Mouse (Mus musculus) ES-Bruce4 (cell line): ENCODE results near the gene Fbn1. TPM values are rescaled to one million over a fixed set of nuclear protein-coding genes. Genes with fewer than 3 reads are reported as not detected.
"Not testable (repeated sequence)": the region's sequence is repeated elsewhere in the genome, so short reads cannot be mapped to it uniquely, and the experiment has no call there.

Experiments used
- H3K27ac ChIP-seq: 2 replicates; pipeline ENCODE4 v1.5.1; 2012; ENCODE audit warnings: low read length, inconsistent platforms; ENCODE audit not compliant: insufficient read depth
- H3K27me3 ChIP-seq: 2 replicates; pipeline ENCODE4 v1.6.1; 2012; ENCODE audit warnings: mild to moderate bottlenecking, low read length, inconsistent platforms; ENCODE audit not compliant: control insufficient read depth, poor library complexity, insufficient read depth, severe bottlenecking
- H3K36me3 ChIP-seq: 2 replicates; pipeline ENCODE4 v1.6.1; 2012; ENCODE audit warnings: inconsistent platforms, mild to moderate bottlenecking, low read length, moderate library complexity; ENCODE audit not compliant: control insufficient read depth, poor library complexity, insufficient read depth, severe bottlenecking
- H3K4me1 ChIP-seq: one replicate; pipeline ENCODE4 v1.8.1; 2011; ENCODE audit warnings: low read length; ENCODE audit not compliant: control insufficient read depth, insufficient read depth
- H3K4me3 ChIP-seq: 2 replicates; pipeline ENCODE4 v1.5.1; 2011; ENCODE audit warnings: low read depth, mild to moderate bottlenecking, low read length
- H3K9ac ChIP-seq: 2 replicates; pipeline ENCODE4 v1.6.1; 2012; ENCODE audit warnings: low read depth, mild to moderate bottlenecking, inconsistent platforms; ENCODE audit not compliant: poor library complexity, severe bottlenecking
- H3K9me3 ChIP-seq: replicated peaks from 2 replicates; pipeline ENCODE4 v1.6.1; 2012; ENCODE audit warnings: mild to moderate bottlenecking, low read length, inconsistent platforms; ENCODE audit not compliant: control insufficient read depth, poor library complexity, insufficient read depth, severe bottlenecking
- CTCF ChIP-seq: IDR thresholded peaks from one replicate; pipeline ENCODE4 v1.8.1; 2011; ENCODE audit warnings: low read depth, low read length
- EP300 ChIP-seq: IDR thresholded peaks from 2 replicates; pipeline ENCODE4 v1.6.1; 2011; ENCODE audit warnings: low read depth, low read length; ENCODE audit not compliant: insufficient read depth
- POLR2A ChIP-seq: IDR thresholded peaks from one replicate; pipeline ENCODE4 v1.8.1; 2011; ENCODE audit warnings: low read length; ENCODE audit not compliant: insufficient read depth
- polyA plus RNA-seq: library from polyadenylated mRNA; stranded (reverse); fragments of >200 nt; gene quantifications from 2 replicates; pipeline ENCODE4 v1.2.4, GENCODE M21; 2011; ENCODE audit warnings: low read depth; ENCODE audit not compliant: missing spikeins, insufficient read depth, insufficient read length

Gene Fbn1
- polyA plus RNA-seq, 1 experiment: 2.4 TPM

GRCm38 (mm10) chr2:125292616-125293015, 215.2 kb downstream of the Fbn1 start:
- H3K9me3 ChIP-seq: no peaks in the 10 kb centered on the region
- TF ChIP-seq CTCF (no peak), POLR2A (no peak)
- H3K36me3 ChIP-seq: no peaks in the 10 kb centered on the region
- H3K9ac ChIP-seq: no peak overlapping the region
- H3K27me3 ChIP-seq: no peaks in the 10 kb centered on the region
- H3K4me1 ChIP-seq: no peaks in the 10 kb centered on the region
- no peak overlapping the region for H3K4me3 ChIP-seq
- H3K27ac ChIP-seq: no peak overlapping the region

DNA sequence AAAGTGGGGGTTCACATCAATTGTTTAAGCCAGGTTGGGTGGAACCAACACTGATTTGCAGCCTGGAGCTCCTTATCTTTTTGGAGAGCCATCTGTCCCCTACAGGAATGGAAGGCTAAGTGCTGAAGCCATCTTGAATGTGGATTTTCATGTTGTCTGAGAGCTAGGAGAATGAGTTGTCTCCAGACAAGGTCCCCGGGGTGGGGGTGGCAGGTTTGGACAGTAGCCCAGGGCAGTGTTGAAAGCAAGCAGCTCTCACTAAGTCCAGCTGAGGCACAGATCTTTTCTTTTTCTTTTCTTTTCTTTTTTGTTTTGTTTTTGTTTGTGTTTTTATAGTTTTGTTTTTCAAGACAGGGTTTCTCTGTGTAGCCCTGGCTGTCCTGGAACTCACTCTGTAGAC, 216.7 kb downstream of the Fbn1 start:
- TF ChIP-seq POLR2A: no peak
- no peak for TF ChIP-seq EP300
- no peak for TF ChIP-seq CTCF
- Histone ChIP-seq H3K9ac (no peak overlapping the region), H3K4me1 (no peaks in the 10 kb centered on the region), H3K27me3 (no peaks in the 10 kb centered on the region), H3K9me3 (no peaks in the 10 kb centered on the region), H3K4me3 (no peak overlapping the region), H3K27ac (no peak overlapping the region), H3K36me3 (no peaks in the 10 kb centered on the region)

DNA sequence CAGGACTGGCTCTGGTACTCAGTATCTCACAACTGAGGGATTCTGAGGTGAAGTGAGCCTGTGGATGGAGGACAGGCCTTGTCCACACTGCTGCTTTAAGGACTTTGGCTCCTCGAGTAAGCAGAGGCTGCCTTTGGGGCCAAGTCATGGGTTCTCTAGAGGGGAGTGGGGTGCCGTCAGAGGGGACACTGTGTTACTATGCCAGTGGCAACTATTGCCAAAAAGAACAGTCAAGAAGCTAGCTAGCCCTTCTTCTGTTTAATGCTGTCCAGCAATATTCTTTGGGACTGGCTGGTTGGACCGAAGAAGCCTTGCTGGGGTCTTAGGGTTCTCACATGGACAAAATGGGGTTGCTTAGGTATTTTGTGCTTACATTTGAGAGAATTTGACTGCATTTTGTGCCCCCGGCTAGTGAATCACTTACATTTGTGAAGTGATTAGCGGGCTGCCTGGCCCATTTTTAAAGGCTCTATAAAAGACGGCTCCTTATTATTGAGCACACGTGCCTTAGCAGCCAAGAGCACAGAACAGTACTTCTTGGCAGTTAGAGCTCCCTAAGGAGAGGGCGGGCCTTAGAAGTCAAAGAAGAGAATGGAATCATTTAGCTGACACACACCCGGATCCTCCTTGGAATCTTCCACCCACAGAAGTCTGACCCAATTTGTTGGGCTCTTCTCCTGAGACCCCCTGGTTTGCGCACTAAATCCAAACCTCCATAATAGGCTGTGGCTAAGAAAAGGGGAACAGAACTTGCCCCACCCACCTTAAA, 217.4 kb downstream of the Fbn1 start:
- no peaks in the 10 kb centered on the region for H3K27me3 ChIP-seq
- no peaks in the 10 kb centered on the region for H3K4me1 ChIP-seq
- no peak overlapping the region for H3K4me3 ChIP-seq
- H3K27ac ChIP-seq: no peak overlapping the region
- no peaks in the 10 kb centered on the region for H3K36me3 ChIP-seq
- no peaks in the 10 kb centered on the region for H3K9me3 ChIP-seq
- TF ChIP-seq POLR2A: no peak
- TF ChIP-seq CTCF: no peak
- no peak for TF ChIP-seq EP300
- H3K9ac ChIP-seq: no peak overlapping the region

- Histone ChIP-seq H3K36me3 (no peaks in the 10 kb centered on the region), H3K4me1 (no peaks in the 10 kb centered on the region), H3K9ac (no peak overlapping the region), H3K4me3 (no peak overlapping the region), H3K27ac (no peak overlapping the region), H3K27me3 (no peaks in the 10 kb centered on the region), H3K9me3 (no peaks in the 10 kb centered on the region)
- no peak for TF ChIP-seq EP300
- TF ChIP-seq POLR2A: no peak
- no peak for TF ChIP-seq CTCF
Measured at GRCm38 (mm10) chr2:125285777-125286176, 222.0 kb downstream of the Fbn1 start.

DNA sequence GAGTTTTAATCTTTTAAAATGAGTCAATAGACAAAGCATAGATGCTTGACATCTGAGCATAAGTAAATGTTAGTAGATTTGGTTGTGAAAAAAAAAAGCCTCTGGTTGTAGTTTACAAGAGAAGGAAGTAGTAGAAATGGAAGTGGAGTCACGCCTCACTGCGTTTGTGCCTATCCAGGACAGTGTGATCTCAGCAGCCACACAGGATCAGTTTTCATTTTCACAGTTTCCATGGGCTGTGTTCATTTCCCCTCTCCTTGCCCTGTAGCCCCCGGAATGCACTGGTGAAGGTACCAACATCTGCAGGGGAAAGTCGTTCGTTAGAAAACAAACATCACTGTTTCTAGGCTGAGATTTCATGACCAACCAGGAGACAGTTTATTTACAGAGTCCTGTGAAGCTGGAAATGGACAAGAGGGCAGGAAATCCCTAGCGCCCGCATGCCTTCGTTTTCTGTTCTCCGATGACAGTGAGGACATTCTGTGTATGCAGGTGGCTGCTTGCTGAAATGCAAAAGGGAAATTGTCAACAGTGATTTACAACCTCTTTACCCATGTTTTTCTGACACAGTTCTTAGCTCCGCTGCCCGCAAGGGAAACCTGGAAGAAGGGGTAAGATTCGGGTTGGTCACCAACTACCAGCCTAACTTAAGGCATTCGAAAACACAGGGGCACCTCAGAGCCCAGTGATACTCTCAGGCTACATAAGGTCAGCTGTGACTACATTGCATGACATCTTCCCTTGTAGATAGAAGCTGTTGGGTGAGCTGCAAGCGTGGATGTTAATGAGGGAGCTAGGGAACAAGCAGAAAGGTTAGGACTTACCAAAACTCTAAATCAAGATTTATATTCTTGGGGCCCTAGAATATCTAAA, 225.2 kb downstream of the Fbn1 start:
- Histone ChIP-seq H3K27ac (no peak overlapping the region), H3K9me3 (no peaks in the 10 kb centered on the region), H3K27me3 (no peaks in the 10 kb centered on the region), H3K4me1 (no peaks in the 10 kb centered on the region), H3K4me3 (no peak overlapping the region), H3K9ac (no peak overlapping the region), H3K36me3 (no peaks in the 10 kb centered on the region)
- TF ChIP-seq CTCF (no peak), EP300 (no peak), POLR2A (no peak)

DNA sequence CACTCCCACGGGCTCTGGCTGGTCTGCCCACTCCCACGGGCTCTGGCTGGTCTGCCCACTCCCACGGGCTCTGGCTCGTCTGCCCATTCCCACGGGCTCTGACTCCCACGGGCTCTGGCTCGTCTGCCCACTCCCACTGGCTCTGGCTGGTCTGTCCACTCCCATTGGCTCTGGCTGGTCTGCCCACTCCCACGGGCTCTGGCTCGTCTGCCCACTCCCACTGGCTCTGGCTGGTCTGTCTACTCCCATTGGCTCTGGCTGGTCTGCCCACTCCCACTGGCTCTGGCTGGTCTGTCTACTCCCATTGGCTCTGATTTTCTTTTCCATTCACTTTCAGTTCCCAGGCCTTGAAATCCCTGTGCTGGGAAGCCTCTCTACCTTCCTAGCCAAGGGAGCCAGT, 227.8 kb downstream of the Fbn1 start:
- not testable (repeated sequence) for H3K9ac ChIP-seq, H3K36me3 ChIP-seq, H3K9me3 ChIP-seq, H3K4me3 ChIP-seq, H3K27ac ChIP-seq, H3K4me1 ChIP-seq, H3K27me3 ChIP-seq
